Mouse (Mus musculus) neural tube, embryonic 12.5 days (tissue): ENCODE measurements around the gene Nlgn1. TPM values are rescaled to one million over a fixed set of nuclear protein-coding genes. Genes with fewer than 3 reads are reported as not detected.
A peak's percentile ranks its signal among the peaks of the same experiment; 100 is the strongest.

Source experiments
- ATAC-seq: fragments of 200-750 bp; cut with Nextera tagmentation; 2 replicates; pipeline ENCODE4 v1.8.0; 2017; ENCODE audit warnings: low read depth, mild to moderate bottlenecking, moderate TSS enrichment, moderate library complexity; ENCODE audit not compliant: low FRiP score
- H3K27ac ChIP-seq: fragments of 300-500 bp; sonication (generic); 2 replicates; pipeline ENCODE4 v1.5.1; 2016
- H3K27me3 ChIP-seq: fragments of 300-500 bp; sonication (generic); replicated peaks from 2 replicates; pipeline ENCODE4 v1.6.1; 2016; ENCODE audit warnings: mild to moderate bottlenecking
- H3K36me3 ChIP-seq: fragments of 300-500 bp; sonication (generic); 2 replicates; pipeline ENCODE4 v1.6.1; 2016; ENCODE audit warnings: mild to moderate bottlenecking
- H3K4me1 ChIP-seq: fragments of 300-500 bp; sonication (generic); 2 replicates; pipeline ENCODE4 v1.6.1; 2016
- H3K4me2 ChIP-seq: fragments of 300-500 bp; sonication (generic); replicated peaks from 2 replicates; pipeline ENCODE4 v1.6.1; 2016; ENCODE audit warnings: mild to moderate bottlenecking
- H3K4me3 ChIP-seq: fragments of 300-500 bp; sonication (generic); 2 replicates; pipeline ENCODE4 v1.5.1; 2016
- H3K9ac ChIP-seq: fragments of 300-500 bp; sonication (generic); 2 replicates; pipeline ENCODE4 v1.6.1; 2016; ENCODE audit warnings: mild to moderate bottlenecking
- H3K9me3 ChIP-seq: fragments of 300-500 bp; sonication (generic); 2 replicates; pipeline ENCODE4 v1.6.1; 2016; ENCODE audit warnings: mild to moderate bottlenecking
- WGBS: fragments of 180-500 bp; shearing (Covaris S2); methylation state at CpG from one replicate; pipeline ENCODE4 v1.1.7; 2016; 5-methylcytosine and 5-hydroxymethylcytosine counted together
- polyA plus RNA-seq: library from polyadenylated mRNA; unstranded; fragments of >200 nt; fragmentation: Nextera tagmentation; extraction: Ambion mirVana; gene quantifications from 2 replicates; pipeline ENCODE4 v1.2.1, GENCODE M21; 2016

The Nlgn1 gene
- polyA plus RNA-seq, 1 experiment from 2014 or later, result 8.5 TPM

DNA sequence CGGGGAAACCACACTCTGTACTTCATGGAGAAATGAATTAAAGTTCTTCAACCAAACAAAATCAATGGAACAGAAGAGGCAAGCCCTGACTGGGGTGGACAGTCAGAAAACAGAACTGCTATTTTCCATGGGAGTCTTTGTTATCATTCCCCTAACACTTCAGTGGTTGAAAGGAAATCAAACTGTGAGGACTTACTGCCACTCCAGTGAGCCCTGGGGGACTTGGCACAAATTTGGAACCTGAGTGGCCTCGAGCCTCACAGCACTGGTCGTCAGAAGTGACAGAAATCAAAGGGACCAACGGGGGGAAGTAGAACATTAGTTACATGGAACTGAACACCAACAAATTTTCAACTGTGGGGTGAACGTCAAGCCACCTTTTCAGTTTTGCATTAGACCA is 34.4 kb downstream of the Nlgn1 start:
- H3K9me3 ChIP-seq, result no peaks in the 10 kb centered on the region
- H3K27me3 ChIP-seq, result no peaks in the 10 kb centered on the region
- no peak overlapping the region for H3K4me2 ChIP-seq
- H3K4me1 ChIP-seq, result no peaks in the 10 kb centered on the region
- H3K36me3 ChIP-seq, result no peaks in the 10 kb centered on the region
- no peak overlapping the region for H3K4me3 ChIP-seq
- WGBS, result 62% methylated on average over 5 of the region's 5 CpGs
- no peak overlapping the region for H3K9ac ChIP-seq
- ATAC-seq, result no peak
- no peak overlapping the region for H3K27ac ChIP-seq

DNA sequence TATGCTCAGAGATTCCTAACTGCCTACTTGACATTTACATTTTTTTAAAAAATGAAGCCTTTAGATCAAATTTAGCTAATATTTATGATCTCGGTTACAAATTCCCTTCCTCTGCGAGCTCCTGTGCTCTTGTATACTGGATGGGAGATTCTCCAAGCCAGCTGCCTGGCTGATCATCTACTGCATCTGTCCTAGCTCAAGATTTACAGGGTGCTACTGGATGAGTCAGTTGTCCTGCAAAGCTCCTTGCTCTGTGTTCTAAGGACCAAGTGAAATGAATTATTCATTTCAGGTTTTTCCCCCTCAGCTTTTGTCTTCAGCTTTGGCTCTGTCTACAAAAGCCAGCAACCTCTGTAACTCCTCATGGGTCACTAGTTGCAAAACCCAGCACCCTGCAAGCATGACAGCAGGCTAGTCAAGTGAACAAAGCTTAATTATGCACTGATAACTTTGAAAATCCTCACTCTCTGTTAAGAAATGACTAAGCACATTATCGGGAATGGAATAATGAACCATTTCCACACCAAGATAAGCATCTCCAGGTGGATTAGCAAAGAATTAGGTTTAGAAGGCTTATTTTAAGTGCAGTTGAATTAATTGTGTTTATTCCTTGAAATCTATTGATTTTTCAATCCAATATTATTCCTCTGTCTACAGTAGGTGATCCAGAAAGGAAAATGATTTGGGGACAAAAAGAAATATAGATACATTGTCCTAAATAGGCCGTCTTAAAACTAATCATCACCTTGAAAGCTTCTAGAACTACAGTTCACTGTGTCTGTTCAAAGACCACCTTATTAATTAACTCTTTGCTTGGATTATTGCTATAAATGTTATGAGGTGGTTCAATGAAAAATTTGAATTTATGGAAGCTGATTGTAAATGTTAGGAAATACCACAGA is 61.1 kb downstream of the Nlgn1 start:
- Histone ChIP-seq H3K4me1 (no peaks in the 10 kb centered on the region), H3K27me3 (no peaks in the 10 kb centered on the region), H3K27ac (no peak overlapping the region), H3K36me3 (no peaks in the 10 kb centered on the region), H3K9me3 (no peaks in the 10 kb centered on the region), H3K9ac (no peak overlapping the region), H3K4me2 (no peak overlapping the region), H3K4me3 (no peak overlapping the region)
- WGBS, result 41% methylated on average over 4 of the region's 4 CpGs
- ATAC-seq, result peak; percentile 70; the same call in 1 of the 2 replicates

DNA sequence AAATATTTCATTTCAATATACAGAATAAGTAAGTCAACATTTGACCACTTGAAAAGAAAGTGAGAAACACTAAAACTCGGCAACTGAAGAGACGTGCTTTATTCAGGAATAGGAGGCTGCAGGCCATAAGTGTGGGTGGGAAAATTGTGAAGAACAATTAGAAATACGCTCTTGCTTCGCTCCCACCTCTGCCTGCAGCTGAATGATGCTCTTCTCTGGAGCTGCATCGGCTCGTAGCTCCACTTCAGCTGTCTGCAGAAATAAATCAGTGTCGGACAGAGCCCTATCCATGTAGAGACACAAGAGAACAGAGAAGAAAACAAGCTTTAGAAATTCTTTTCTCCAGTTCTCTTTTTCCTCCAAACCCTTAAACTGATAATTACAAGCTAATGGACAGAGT is 85.7 kb downstream of the Nlgn1 start:
- ATAC-seq, result no peak
- H3K9me3 ChIP-seq, result no peaks in the 10 kb centered on the region
- no peak overlapping the region for H3K9ac ChIP-seq
- no peak overlapping the region for H3K4me2 ChIP-seq
- WGBS, result 63% methylated on average over 7 of the region's 7 CpGs
- no peak overlapping the region for H3K27ac ChIP-seq
- no peak overlapping the region for H3K4me3 ChIP-seq
- no peaks in the 10 kb centered on the region for H3K4me1 ChIP-seq
- H3K36me3 ChIP-seq, result no peaks in the 10 kb centered on the region
- H3K27me3 ChIP-seq, result no peaks in the 10 kb centered on the region

DNA sequence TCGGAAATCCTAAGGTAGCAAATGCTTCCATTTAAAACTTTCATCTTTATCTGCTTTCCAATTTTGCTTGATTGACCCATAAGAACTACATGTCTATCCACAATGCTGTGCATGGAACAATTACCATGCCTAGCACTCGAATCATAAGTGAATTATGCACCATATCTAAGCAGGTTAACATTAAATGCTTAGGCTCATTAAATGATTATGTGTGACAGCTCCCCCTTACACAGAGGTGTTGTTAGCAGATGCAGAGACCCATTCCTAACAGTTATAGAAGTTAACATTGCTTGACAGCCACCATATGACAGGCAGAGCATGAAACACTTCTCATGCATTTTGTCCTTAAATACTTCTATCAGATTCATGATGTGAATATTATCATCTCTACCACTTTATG is 89.0 kb downstream of the Nlgn1 start:
- no peak for ATAC-seq
- 70% methylated on average over 2 of the region's 2 CpGs for WGBS

DNA sequence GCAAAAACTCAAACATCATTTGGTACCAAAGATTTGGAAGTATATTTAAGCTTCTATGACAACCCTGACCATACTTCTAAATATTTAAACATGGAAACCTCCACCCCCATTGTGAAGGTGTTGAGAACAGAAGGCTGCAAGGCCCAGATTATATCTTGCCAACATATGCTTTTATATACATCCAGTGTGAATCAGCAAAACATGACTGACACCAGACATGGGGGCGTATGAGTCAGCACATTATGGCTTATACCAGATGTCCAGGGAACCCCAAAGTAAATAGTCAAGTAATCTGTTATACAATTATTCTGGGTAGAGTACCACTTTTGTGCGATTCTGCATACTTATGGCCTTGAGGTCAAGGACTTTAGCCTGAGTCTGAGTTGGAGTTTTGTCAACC is 102.3 kb downstream of the Nlgn1 start:
- Histone ChIP-seq H3K9me3 (no peaks in the 10 kb centered on the region), H3K36me3 (no peaks in the 10 kb centered on the region), H3K27me3 (no peaks in the 10 kb centered on the region), H3K4me1 (no peaks in the 10 kb centered on the region), H3K9ac (no peak overlapping the region), H3K4me3 (no peak overlapping the region), H3K4me2 (no peak overlapping the region), H3K27ac (no peak overlapping the region)
- WGBS, result 87% methylated on average over 2 of the region's 2 CpGs
- no peak for ATAC-seq

More for the DNA sequence above, 89.0 kb downstream of the Nlgn1 start:
- no peaks in the 10 kb centered on the region for H3K4me1 ChIP-seq
- no peaks in the 10 kb centered on the region for H3K27me3 ChIP-seq
- H3K27ac ChIP-seq, result no peak overlapping the region
- no peak overlapping the region for H3K4me3 ChIP-seq
- H3K36me3 ChIP-seq, result no peaks in the 10 kb centered on the region
- H3K4me2 ChIP-seq, result no peak overlapping the region
- no peak overlapping the region for H3K9ac ChIP-seq
- no peaks in the 10 kb centered on the region for H3K9me3 ChIP-seq

DNA sequence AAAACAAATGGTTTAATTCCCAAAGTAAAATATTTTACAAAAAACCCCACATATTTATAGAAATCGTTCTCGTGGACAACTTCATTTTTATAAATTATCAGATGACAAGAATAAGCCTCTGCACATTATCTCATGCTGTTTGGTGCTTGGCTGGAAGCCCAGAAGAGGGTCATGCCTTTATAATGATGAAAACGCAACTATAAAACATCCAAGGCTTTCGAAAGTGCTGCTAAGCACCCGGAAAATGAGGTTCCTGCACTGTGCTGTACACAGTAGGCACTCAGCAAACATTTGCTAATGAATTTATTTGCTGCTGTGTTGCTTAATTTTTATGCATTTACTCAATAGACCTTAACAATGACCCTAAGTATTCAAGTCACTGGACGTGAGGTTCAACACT is 103.4 kb downstream of the Nlgn1 start:
- Histone ChIP-seq H3K4me3 (no peak overlapping the region), H3K4me1 (no peaks in the 10 kb centered on the region), H3K9ac (no peak overlapping the region), H3K9me3 (no peaks in the 10 kb centered on the region), H3K36me3 (no peaks in the 10 kb centered on the region), H3K27me3 (no peaks in the 10 kb centered on the region), H3K27ac (no peak overlapping the region), H3K4me2 (no peak overlapping the region)
- 62% methylated on average over 6 of the region's 6 CpGs for WGBS
- ATAC-seq, result peak; percentile 13; the same call in 1 of the 2 replicates

DNA sequence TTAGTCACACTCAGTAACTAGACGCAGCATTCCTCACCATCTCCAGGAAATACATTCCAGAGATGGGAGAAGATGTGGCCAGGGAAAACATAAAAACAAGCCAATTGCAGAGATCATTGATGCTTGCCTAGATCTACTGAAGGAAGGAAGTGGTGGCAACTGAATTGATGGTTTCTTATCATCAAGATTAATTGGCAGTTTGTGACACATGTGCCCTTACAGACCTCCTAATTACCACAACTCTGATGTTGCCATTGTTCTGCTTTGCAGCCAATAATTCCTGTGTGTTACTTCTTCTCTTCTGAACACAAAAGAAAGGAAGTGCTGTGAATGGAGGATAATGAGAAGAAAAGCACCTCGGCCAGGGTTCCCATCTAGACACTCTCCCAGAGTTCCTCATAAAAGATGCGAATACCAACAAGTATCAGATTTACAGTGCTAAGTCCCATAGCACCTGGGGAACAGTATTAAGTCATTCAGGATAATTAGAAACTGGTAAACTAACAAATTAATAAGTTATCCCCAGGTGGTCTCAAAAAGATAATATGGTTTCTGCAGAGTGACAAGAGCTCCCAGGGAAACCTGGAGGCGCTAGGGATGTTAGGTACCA is 104.0 kb downstream of the Nlgn1 start:
- Histone ChIP-seq H3K27me3 (no peaks in the 10 kb centered on the region), H3K4me1 (no peaks in the 10 kb centered on the region), H3K4me3 (no peak overlapping the region), H3K9me3 (no peaks in the 10 kb centered on the region), H3K4me2 (no peak overlapping the region), H3K27ac (no peak overlapping the region), H3K36me3 (no peaks in the 10 kb centered on the region), H3K9ac (no peak overlapping the region)
- 60% methylated on average over 4 of the region's 4 CpGs for WGBS
- no peak for ATAC-seq

DNA sequence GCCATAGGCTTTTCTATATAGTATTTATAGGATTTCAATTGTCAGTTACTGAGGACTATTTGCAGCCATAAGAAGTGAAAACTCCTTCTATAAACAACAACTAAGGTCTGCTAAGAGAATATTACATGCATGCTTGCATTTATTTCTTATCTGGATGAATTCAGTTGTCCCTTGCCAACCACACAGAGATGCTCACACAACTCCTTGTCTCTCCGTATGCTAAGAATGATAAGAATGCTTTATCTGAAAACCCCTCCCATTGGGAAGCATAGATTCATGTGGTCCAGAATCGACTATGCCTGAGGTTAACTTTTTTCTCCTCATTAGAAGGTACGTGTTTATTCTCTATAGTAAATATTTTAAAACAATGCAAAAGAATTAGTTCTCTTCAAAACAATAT is 108.8 kb downstream of the Nlgn1 start:
- H3K36me3 ChIP-seq, result no peaks in the 10 kb centered on the region
- no peak overlapping the region for H3K27ac ChIP-seq
- H3K4me1 ChIP-seq, result no peaks in the 10 kb centered on the region
- no peaks in the 10 kb centered on the region for H3K9me3 ChIP-seq
- WGBS, result 88% methylated on average over 3 of the region's 3 CpGs
- ATAC-seq, result no peak
- H3K9ac ChIP-seq, result no peak overlapping the region
- H3K27me3 ChIP-seq, result no peaks in the 10 kb centered on the region
- H3K4me3 ChIP-seq, result no peak overlapping the region
- H3K4me2 ChIP-seq, result no peak overlapping the region

DNA sequence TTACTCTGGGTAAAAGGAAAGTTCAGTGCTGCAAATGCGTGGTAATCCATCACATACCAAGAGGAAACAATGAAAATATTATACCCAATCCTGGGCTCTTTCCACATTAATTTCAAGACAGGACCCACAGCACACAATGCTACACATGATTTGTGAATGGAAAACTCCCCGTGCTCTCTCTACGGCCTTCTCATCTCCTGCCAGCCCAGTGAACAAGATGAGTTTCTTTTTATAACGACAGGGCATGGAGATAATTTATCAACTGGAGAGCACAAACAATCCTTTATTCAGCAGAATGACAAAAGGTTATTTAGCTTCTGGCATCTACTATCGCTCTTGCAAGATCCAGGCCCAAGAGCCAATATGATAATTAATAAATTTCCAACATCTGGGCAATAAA is 116.0 kb downstream of the Nlgn1 start:
- Histone ChIP-seq H3K27me3 (no peaks in the 10 kb centered on the region), H3K27ac (no peak overlapping the region), H3K4me3 (no peak overlapping the region), H3K9ac (no peak overlapping the region), H3K4me2 (no peak overlapping the region), H3K36me3 (no peaks in the 10 kb centered on the region), H3K4me1 (no peaks in the 10 kb centered on the region), H3K9me3 (no peaks in the 10 kb centered on the region)
- 32% methylated on average over 5 of the region's 5 CpGs for WGBS
- no peak for ATAC-seq

DNA sequence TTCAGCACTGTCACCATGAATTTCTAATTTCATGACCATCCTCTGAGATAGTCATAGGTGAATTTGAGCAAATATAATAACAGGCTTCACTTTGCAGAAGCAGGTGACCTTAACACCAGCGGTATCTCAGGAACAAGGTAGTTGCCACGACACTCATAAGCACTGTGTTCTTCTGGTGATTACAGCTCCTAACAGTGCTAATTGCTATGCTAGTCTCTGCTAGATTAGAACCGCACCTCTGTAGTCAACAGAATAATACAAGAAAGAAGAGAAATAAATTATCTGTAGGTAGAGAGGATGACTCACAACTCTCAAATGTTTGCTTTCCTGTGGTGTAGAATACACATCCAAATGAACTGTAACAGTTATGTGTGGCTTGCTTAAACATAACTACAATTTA is 129.6 kb downstream of the Nlgn1 start:
- no peak overlapping the region for H3K4me2 ChIP-seq
- H3K36me3 ChIP-seq, result no peaks in the 10 kb centered on the region
- 90% methylated on average over 3 of the region's 3 CpGs for WGBS
- ATAC-seq, result no peak
- H3K27me3 ChIP-seq, result no peaks in the 10 kb centered on the region
- no peak overlapping the region for H3K4me3 ChIP-seq
- H3K27ac ChIP-seq, result no peak overlapping the region
- H3K9me3 ChIP-seq, result no peaks in the 10 kb centered on the region
- H3K4me1 ChIP-seq, result no peaks in the 10 kb centered on the region
- H3K9ac ChIP-seq, result no peak overlapping the region

DNA sequence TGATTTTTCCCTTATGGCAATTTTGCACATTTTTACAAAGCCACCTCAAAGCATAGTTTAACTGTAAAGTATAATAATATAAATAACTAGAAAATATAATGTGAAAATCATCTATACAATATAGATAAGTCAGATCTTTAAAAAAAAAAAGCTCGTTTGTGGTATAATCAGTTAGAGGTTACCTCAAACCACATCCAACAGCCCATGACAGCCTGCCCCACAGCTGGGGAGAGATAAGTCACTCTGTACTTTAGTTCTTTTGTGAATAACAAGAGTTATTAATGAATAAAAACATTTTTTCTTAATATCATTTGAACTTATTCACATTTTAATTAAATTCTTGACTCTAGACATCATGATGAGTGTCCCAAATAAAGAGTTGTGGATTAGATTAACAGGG is 130.8 kb downstream of the Nlgn1 start:
- Histone ChIP-seq H3K27me3 (no peaks in the 10 kb centered on the region), H3K4me1 (no peaks in the 10 kb centered on the region), H3K9ac (no peak overlapping the region), H3K27ac (no peak overlapping the region), H3K4me2 (no peak overlapping the region), H3K9me3 (no peaks in the 10 kb centered on the region), H3K36me3 (no peaks in the 10 kb centered on the region), H3K4me3 (no peak overlapping the region)
- ATAC-seq, result no peak
- WGBS, result 66% methylated on average over 1 of the region's 1 CpGs

DNA sequence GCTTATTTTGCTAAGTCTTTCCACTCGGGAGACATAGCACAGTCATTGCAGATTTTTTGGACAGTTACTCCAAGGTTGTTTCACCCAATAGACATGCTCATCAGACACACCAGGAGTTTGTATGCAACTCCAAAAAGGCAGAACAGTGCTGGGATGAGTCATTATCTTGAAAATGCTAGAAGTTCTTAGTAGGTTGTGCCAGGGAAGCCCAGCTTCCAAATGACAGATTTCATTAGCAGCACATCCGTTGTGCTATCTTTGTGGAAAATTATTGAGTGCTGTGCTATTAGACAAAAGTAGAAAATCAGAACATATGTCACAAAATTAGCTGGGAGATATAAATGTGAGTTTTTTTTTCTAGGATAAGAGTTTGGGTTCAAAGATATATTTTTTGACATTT is 137.3 kb downstream of the Nlgn1 start:
- no peaks in the 10 kb centered on the region for H3K27me3 ChIP-seq
- 90% methylated on average over 2 of the region's 2 CpGs for WGBS

DNA sequence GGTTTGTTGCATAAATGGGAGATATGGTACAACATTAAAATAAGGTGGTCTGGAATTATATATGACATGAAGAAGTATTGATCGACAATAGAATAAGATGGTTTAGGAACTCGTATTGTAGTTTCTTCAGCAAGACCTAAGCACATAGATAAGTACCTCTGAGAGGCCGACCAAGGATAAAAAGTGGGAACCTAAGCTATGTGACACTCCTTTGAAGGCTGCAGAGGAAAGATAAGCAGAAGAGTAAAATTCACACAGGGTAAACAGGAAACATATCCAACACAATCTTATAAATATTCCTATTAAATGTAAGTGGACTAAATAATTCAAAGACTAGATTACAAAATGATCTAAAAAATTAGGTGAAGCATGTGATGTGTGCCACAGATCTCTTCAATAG is 151.2 kb downstream of the Nlgn1 start:
- no peak for ATAC-seq
- H3K4me3 ChIP-seq, result no peak overlapping the region
- 93% methylated on average over 3 of the region's 3 CpGs for WGBS

More for the DNA sequence above, 137.3 kb downstream of the Nlgn1 start:
- Histone ChIP-seq H3K9me3 (no peaks in the 10 kb centered on the region), H3K4me1 (no peaks in the 10 kb centered on the region), H3K27ac (no peak overlapping the region), H3K36me3 (no peaks in the 10 kb centered on the region), H3K4me2 (no peak overlapping the region), H3K4me3 (no peak overlapping the region), H3K9ac (no peak overlapping the region)
- no peak for ATAC-seq

More for the DNA sequence above, 151.2 kb downstream of the Nlgn1 start:
- Histone ChIP-seq H3K4me2 (no peak overlapping the region), H3K36me3 (no peaks in the 10 kb centered on the region), H3K27ac (no peak overlapping the region), H3K9me3 (no peaks in the 10 kb centered on the region), H3K27me3 (no peaks in the 10 kb centered on the region), H3K4me1 (no peaks in the 10 kb centered on the region), H3K9ac (no peak overlapping the region)
